Mouse (Mus musculus): ENCODE measurements around the gene Alpk1.

Gene Alpk1

GRCm38 (mm10) chr3:127780021-127780644 is at the start of gene Alpk1:
TSS of gene Alpk1 (minus strand) at chr3:127780527.
- peak; percentile 22 to 57 for DNase-seq (ENCODE audit: low spot score in 2 of 2)

- no peak for DNase-seq (ENCODE audit: low spot score in 2 of 2)
Measured at GRCm38 (mm10) chr3:127827123-127827522, 46.8 kb upstream of the Alpk1 start.

- no peak for DNase-seq (ENCODE audit: low spot score in 2 of 2)
Measured at GRCm38 (mm10) chr3:127826503-127826902, 46.2 kb upstream of the Alpk1 start.

GRCm38 (mm10) chr3:127823886-127824863 is 43.8 kb upstream of the Alpk1 start:
- DNase-seq (ENCODE audit: low spot score in 2 of 2): no peak

DNA sequence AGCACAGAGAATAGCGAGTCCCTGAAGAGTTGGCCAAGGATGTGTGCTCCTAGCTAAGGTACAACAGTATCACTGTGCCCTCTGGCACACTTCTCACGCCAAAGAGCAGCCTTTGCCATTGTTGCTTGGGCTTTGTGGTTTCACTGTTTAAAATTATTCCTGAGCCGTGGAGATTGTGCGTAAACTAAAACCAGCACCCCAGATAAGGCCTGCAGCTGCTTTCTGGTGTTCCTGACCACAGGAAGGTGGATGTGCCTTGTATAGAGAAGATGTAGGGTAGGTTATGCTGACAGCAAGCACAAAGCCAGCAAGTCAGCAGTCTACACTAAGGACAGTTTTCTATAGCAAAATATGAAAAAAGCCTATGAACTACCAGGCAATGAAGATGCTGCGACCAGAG is 40.9 kb upstream of the Alpk1 start:
- no peak for DNase-seq (ENCODE audit: low spot score in 2 of 2)

DNA sequence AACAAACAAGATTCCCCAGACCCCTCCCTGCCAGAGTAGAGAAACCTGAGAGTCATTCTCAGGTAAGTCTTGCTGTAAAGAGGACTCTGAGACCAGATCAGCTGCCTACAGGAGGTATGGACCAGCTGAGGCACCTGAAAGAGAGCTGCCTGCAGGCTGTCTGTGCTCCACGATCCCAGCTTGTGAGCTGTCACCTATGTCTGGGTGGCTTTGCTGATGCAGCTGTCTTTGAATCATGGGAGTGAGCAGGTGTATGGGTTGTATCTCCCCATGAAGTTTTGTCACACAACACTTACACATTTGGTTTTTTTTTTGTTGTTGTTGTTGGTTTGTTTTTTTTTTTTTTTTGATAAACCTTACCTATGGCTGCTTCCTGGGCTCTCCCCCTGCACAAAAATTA is 40.1 kb upstream of the Alpk1 start:
- DNase-seq (ENCODE audit: low spot score in 2 of 2): no peak

DNA sequence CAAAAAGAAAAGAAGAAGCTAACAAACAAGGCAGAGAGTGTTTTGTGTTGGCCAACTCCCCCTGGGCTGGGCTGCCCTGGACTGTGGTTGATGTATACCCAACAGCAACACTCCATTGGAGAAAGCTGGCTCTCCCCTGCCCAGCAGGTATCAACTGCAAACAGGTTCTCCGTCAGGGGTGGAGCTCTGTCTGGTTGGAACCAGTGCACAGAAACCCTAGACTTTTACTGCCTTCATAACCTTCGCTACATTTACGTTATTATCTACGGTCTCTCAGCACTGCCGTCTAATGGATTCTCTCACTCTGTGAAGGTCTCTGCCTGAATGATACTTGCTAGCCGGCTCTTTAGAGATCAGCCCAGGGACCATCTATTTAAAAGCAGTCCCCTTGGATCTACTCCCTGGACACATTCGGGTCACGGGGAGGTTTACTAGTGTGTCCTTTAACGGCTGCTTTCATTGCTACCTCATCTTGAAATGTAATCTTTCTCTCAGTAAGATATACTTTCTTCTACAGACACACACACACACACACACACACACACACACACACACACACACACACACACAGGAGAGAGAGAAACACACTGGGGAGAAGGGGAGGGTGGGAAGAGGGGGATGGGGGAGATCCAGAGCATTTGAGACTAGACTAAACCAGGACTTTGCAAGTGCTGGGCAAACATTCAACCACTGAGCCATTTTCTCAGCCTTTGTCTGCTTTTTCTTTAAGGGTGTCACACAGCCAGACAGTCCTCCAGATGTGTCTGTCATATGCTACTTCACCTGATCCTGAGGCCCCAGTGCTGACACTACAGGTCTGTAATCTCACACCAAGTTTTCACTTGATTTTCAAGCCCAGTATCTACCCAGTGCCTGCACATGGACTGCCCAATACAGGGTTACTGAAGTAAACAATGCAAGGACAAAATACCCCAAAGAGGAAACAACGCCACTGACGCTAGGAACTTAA is 38.7 kb upstream of the Alpk1 start:
- no peak for DNase-seq (ENCODE audit: low spot score in 2 of 2)

GRCm38 (mm10) chr3:127817120-127817683 is 36.9 kb upstream of the Alpk1 start:
- no peak for DNase-seq (ENCODE audit: low spot score in 2 of 2)

GRCm38 (mm10) chr3:127809103-127809502 is 28.8 kb upstream of the Alpk1 start:
- DNase-seq (ENCODE audit: low spot score in 2 of 2): no peak

DNA sequence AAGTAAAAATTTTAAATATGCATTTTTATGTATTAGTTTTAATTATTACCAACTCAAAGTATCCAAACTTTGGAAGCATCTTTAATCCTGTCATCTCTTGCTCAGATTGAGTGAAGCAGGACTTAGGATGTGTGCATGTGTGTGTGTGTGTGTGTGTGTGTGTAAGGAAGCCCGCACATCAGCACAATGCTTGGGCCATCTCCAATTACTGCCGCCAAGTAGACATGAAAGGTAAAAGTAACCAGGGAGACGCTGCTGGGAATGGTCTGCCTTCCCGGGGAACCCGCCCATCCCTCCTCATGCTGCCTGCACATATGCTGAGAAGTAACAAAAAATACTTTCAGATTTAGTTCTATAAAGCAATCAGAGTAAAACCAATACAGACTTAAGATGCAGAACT is 27.5 kb upstream of the Alpk1 start:
- no peak for DNase-seq (ENCODE audit: low spot score in 2 of 2)

DNA sequence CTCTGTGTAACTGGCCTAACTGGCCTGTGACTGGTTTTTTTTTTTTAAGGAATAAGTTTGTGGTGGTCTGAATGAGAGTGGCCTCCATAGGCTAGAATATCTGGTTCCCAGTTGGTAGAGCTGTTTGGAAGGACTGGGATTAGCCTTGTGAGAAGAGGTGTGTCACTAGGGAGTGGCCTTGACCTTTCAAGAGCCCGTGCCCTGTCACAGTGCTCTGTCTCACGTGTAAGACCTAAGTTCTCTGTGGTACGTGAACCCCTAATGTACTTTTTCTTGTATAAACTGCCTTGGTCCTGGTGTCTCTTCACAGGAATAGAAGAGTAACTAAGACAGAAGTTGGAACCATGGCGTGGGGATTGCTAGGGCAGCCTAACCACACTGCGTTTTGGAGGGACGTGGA is 25.7 kb upstream of the Alpk1 start:
- no peak for DNase-seq (ENCODE audit: low spot score in 2 of 2)

DNA sequence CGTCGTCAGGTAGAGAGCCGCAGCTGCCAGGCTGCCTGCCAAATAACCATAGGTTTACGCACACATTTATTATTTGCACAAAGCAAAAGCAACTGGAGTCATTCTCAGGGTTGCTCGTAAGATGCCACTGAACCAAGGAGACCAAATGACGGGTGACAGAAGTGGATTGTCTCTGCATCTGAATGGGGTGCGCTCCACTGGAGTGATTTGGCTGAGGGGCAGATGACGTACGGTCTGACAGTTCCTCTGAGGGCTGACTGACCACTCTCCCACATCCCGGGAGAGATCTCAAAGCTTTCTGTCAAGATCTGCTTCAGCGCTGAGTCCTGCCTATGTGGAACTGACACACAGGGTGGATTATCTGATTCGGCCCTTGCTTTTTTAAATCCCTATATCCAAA is 24.7 kb upstream of the Alpk1 start:
- DNase-seq (ENCODE audit: low spot score in 2 of 2): no peak

- DNase-seq (ENCODE audit: low spot score in 2 of 2): no peak
Measured at GRCm38 (mm10) chr3:127804439-127804838, 24.1 kb upstream of the Alpk1 start.

- DNase-seq (ENCODE audit: low spot score in 2 of 2): peak in 1 of 2 experiments; percentile 22
Measured at GRCm38 (mm10) chr3:127802814-127803213, 22.5 kb upstream of the Alpk1 start.

- DNase-seq (ENCODE audit: low spot score in 2 of 2): no peak
Measured at GRCm38 (mm10) chr3:127801162-127801561, 20.8 kb upstream of the Alpk1 start.

DNA sequence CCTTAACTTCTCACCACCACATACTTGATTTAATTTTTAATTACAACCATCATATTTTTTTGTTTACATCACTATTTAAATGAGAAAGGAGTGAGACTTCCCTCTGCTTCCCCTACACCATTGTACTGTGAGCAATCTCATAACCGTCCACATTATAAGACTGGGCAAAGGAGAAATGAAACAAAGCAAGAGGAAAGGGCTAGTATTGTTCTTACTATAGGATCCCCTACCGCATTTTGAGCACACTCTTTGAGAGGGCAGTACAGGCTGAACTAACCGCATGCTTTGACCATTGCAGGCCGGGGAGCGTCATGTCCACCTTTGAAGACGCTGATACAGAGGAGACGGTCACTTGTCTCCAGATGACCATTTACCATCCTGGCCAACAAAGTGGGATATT is 15.9 kb upstream of the Alpk1 start:
- DNase-seq (ENCODE audit: low spot score in 2 of 2): no peak

DNA sequence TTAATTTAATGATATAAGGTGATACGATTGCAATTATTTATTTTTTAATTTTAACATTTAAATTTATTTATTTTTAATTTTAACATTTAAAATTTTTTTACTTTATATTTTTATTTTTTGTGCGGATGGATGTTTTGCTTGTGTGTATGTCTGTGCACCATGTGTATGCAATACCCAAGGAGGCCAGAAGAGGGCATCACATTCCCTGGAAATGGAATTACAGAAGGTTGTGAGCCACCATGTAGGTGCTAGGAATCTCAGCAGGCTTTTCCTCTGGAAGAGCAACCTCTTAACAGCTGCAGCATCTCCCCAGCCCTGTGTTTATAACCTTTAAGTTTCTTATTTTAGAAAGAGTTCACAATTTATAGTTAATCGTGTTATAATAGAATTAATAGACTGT is 15.4 kb upstream of the Alpk1 start:
- no peak for DNase-seq (ENCODE audit: low spot score in 2 of 2)

DNA sequence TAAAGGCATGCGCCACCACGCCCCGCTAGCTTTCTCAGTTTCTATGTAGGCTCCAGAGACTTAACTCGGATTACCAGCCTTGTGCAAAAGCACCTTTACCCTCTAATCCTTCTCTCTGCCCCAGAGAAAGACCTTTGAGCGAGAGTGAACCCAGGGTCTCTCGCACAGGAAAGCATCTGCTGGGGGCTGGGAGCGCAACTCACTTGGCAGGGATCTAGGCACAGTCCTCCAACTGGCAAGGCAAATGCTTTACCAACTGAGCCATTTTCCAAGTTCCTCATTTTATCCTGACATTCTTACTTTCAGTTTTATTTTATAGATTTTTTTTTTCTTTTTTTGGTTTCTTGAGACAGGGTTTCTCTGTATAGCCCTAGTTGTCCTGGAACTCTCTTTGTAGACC is 12.7 kb upstream of the Alpk1 start:
- DNase-seq (ENCODE audit: low spot score in 2 of 2): no peak

DNA sequence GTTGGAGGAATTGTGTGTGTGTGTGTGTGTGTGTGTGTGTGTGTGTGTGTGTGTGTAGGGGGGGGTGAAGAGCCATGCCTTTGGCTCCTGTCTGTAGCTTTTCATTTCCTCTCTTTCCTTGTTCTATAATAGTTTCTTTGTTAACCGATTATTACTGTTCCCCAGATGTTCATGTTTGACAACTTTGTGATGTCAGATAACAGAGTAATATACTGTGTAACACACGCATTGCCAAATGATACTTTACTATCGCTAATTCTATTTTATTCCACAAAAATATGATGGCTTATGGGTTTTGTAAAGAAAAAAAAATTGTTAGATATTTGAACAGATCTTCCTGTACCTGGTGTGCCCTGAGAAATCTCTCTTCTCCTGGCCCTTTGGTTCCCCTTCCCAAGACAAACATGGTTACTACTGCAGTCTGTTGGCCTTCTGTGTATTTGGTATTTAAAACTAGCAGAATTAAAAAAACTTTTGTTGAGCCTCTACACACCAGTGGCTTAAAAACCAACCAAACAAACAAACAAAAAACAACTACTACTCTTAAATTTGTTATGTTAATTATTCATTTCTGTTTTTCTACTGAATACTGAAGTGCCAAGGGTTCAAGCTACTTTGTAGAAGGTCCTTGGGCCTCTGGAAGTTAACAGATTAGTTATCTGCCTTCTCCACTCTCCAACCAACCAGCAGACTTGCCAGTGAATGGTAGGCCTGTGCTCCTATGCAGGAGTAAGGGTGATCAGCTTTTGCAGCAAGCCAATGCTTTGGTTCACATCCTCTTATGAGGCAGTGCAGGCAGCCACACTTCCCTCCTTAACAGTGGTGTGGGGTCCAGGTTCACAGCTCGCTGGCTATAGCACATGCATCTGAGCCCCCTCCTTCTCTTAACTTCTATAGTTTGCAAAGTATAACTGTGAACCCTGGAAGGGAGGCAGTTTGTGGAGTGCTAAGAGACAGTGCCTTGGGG is 11.6 kb upstream of the Alpk1 start:
- no peak for DNase-seq (ENCODE audit: low spot score in 2 of 2)

DNA sequence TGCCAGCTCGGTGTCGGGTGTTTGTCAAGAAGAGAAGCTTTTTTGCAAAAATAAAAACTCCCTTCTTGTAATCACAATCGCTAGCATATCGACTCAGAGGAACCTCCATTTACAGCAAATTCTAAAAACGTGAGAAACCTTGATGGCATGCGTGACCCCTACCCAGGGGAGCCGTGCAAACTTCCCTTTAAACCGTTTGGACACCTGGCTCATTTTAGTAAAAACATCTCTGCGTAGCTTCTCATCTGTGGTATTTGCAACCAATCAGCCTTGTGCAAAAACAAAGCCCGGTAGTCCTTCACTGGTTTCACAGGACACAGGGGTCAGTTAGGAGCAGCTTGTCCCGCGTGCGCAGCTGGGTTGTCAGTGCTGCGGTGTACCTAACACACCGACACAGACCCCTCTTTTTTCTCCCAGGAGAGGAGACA is 10.7 kb upstream of the Alpk1 start:
- no peak for DNase-seq (ENCODE audit: low spot score in 2 of 2)
